Mouse (Mus musculus): Measurements from ENCODE around the gene Aoc3.
"Not testable (repeated sequence)": the region's sequence is repeated elsewhere in the genome, so short reads cannot be mapped to it uniquely, and the experiment has no call there.

The Aoc3 gene

DNA sequence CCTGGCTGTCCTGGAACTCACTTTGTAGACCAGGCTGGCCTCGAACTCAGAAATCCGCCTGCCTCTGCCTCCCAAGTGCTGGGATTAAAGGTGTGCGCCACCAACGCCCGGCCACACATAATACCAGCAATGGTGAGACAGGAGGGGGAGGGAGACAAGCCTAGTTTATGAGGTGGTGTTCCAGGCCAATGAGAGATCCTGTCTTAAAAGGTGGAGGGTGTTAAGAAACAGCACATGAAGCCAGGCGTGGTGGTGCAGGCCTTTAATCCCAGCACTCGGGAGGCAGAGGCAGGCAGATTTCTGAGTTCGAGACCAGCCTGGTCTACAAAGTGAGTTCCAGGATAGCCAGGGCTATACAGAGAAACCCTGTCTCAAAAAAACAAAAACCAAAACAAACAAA lies 47.8 kb downstream of the Aoc3 start:
- not testable (repeated sequence) for DNase-seq

DNA sequence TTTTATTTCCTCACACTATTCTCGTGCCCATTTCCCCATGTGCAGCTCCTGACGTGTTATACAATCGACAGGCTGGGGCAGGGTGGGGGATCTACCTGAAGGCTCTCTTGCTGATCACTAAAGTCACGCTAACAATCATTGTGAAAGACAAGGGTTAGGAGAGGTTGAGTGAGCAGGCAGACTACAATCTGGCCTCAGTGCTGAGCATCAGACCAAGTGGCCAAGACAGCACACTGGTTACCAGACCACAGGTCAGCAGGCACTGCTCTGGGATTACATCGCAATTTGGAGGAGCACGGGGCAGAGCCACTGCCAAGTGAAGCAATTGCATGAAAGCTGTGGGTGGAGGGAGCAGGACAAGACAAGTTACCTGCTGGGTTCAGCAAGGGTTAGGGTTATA lies 48.5 kb downstream of the Aoc3 start:
- DNase-seq, result no peak

DNA sequence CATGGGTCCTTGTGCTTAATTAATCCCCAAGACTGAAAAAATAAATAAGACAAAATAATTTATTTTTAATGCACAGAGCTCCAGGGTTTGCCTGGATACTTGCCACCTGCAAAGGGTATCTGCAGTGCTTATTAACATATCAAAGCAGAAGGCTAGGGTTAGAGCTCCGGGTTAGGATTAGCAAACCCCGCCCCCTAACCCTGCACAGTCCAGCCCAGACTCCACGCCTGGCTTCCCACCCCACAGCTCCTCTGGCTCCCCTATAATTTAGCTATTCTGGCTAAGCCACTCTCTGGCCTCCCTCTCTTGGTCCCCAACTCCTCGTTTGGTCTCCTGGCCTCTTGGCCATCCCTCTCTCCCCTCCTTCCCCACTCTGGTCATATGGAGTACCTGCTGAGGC lies 51.4 kb downstream of the Aoc3 start:
- DNase-seq, result no peak
